Mouse (Mus musculus): ENCODE data around the gene Dcp1a. TPM values are rescaled to one million over a fixed set of nuclear protein-coding genes. Genes with fewer than 3 reads are reported as not detected.
A peak's percentile ranks its signal among the peaks of the same experiment; 100 is the strongest.

Gene Dcp1a
- polyA plus RNA-seq, 1 experiment from 2014 or later, result 37.7 TPM

DNA sequence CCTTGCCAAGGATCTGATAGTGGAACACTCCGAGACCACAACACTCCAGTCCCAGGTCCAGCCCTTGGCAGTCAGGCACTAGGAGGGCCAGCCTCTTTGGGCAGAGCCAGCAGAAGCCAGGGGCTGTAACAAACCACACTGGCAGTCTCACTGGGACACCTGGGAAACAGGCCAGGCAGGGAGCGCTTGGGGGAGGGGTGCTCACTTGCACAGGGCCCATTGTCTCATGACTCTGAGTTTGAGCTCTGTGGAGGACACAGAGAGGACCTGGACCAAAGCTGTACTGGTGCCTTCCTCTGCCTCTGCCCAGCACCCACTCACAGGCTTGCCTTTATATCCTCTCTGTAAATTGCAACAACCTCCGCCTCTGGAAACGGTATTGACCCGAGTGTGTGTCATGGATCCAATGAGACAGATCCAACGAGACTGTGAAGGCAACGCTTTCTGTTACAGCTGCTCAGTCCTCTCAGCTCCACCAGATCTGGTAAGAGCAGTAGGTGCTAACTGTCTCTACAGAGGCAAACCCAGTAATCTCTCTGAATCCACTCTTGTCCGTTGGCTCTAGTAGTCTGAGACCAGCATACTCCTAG lies 68.9 kb downstream of the Dcp1a start, which contains the start of gene Tkt:
Tkt (plus strand) TSS at position 229 of the 590 bp plus-strand sequence.
- Histone ChIP-seq H3K4me1 (ENCODE audit: control insufficient read depth, insufficient read depth, low read length) (peaks cover 14% of the 10 kb centered on the region), H3K9me3 (ENCODE audit: control insufficient read depth, low read length) (no peaks in the 10 kb centered on the region), H3K9ac (ENCODE audit: low read length) (peak within 1 kb of the TSS; percentile 86), H3K4me2 (ENCODE audit: low read depth, severe bottlenecking) (peak within 1 kb of the TSS; percentile 92), H3K27ac (replicated peaks; ENCODE audit: low read depth, low read length) (peak within 1 kb of the TSS; percentile 70), H3K36me3 (ENCODE audit: control insufficient read depth, insufficient read depth, low read length) (no peaks in the 10 kb centered on the region), H3K27me3 (ENCODE audit: control insufficient read depth, insufficient read depth, low read length) (no peaks in the 10 kb centered on the region), H3K4me3 (ENCODE audit: low read depth, low read length) (peak within 1 kb of the TSS; percentile 67)
- ATAC-seq (ENCODE audit: insufficient number of reproducible peaks, low FRiP score, low TSS enrichment, low read depth) (peak; percentile 38; the same call in 1 of the 2 replicates), DNase-seq (ENCODE audit: low spot score) (peak; percentile 61)
- 30% methylated on average over 8 of the region's 8 CpGs for WGBS

DNA sequence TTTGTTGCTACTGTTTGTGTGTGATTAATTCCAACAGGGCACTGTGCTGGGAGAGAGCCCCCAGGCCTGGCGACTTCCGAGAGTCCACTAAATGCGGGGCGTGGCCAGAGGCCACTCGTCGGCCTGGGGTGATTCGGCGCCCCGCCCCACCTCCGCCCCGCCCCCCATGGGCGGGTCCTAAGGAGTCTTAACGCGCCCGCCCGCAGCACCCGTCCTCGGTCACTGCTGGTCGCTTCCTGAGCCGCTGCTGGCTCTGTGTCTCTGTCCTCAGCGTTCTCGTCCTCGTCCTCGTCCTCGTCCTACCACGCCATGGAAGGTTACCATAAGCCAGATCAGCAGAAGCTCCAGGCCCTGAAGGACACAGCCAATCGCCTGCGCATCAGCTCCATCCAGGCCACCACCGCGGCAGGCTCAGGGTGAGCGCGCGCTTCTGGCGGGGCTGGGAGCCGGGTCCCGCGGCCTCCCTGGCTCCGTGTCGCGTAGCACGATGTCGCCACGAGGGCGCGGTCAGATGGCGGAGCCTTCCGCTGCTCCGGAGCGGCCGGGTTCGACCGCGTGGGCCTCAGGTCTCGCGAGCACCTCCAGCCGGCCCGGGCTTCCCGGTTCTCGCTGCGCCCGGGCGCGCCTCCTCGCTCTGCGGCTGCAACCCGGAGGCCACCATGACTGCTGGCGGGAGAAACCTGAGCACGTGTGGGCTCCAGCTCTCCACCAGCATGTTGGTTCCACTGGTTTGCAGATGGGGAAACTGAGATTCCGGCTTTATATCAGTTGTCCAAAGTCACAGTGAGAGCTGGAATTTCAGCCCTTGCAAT lies 69.8 kb downstream of the Dcp1a start:
- Histone ChIP-seq H3K9me3 (ENCODE audit: control insufficient read depth, low read length) (no peaks in the 10 kb centered on the region), H3K4me1 (ENCODE audit: control insufficient read depth, insufficient read depth, low read length) (peaks cover 14% of the 10 kb centered on the region), H3K27ac (replicated peaks; ENCODE audit: low read depth, low read length) (peak overlapping the region; percentile 70), H3K9ac (ENCODE audit: low read length) (peak overlapping the region; percentile 86), H3K27me3 (ENCODE audit: control insufficient read depth, insufficient read depth, low read length) (no peaks in the 10 kb centered on the region), H3K4me2 (ENCODE audit: low read depth, severe bottlenecking) (peak overlapping the region; percentile 92), H3K4me3 (ENCODE audit: low read depth, low read length) (peak overlapping the region; percentile 67), H3K36me3 (ENCODE audit: control insufficient read depth, insufficient read depth, low read length) (peaks cover 2% of the 10 kb centered on the region; the same call in 1 of the 2 replicates)
- under 1% methylated on average over 69 of the region's 69 CpGs for WGBS
- ATAC-seq (ENCODE audit: insufficient number of reproducible peaks, low FRiP score, low TSS enrichment, low read depth), result peak; percentile 91
- peak; percentile 98 for DNase-seq (ENCODE audit: low spot score)

DNA sequence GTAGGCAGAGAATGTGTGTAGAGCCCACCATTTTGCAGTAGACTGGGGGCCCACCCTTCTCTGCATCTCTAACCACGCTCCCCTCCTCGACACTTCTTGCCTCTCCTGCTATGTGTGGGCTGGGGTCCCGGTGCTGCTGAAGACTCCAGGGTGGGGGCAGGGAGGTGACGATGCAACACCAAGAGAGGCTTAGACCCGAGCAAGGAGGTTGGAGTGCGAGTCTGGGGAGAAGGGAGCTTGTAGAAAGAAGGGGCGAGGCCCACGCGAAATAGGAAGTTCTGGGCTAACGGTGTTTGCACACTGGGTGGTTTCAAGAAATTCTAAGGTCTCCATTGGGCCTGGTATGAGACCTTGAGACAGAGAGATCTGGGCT lies 70.4 kb downstream of the Dcp1a start:
- Histone ChIP-seq H3K4me1 (ENCODE audit: control insufficient read depth, insufficient read depth, low read length) (peaks cover 14% of the 10 kb centered on the region), H3K4me3 (ENCODE audit: low read depth, low read length) (peak overlapping the region; percentile 67), H3K36me3 (ENCODE audit: control insufficient read depth, insufficient read depth, low read length) (peaks cover 2% of the 10 kb centered on the region; the same call in 1 of the 2 replicates), H3K4me2 (ENCODE audit: low read depth, severe bottlenecking) (peak overlapping the region; percentile 92), H3K9me3 (ENCODE audit: control insufficient read depth, low read length) (no peaks in the 10 kb centered on the region), H3K27me3 (ENCODE audit: control insufficient read depth, insufficient read depth, low read length) (no peaks in the 10 kb centered on the region), H3K27ac (replicated peaks; ENCODE audit: low read depth, low read length) (peak overlapping the region; percentile 70), H3K9ac (ENCODE audit: low read length) (peak overlapping the region; percentile 86)
- 0 out of 2 replicates have a peak, but pooled peaks have one; percentile 0 for ATAC-seq (ENCODE audit: insufficient number of reproducible peaks, low FRiP score, low TSS enrichment, low read depth)
- WGBS, result 1% methylated on average over 10 of the region's 10 CpGs
- DNase-seq (ENCODE audit: low spot score), result peak; percentile 48

DNA sequence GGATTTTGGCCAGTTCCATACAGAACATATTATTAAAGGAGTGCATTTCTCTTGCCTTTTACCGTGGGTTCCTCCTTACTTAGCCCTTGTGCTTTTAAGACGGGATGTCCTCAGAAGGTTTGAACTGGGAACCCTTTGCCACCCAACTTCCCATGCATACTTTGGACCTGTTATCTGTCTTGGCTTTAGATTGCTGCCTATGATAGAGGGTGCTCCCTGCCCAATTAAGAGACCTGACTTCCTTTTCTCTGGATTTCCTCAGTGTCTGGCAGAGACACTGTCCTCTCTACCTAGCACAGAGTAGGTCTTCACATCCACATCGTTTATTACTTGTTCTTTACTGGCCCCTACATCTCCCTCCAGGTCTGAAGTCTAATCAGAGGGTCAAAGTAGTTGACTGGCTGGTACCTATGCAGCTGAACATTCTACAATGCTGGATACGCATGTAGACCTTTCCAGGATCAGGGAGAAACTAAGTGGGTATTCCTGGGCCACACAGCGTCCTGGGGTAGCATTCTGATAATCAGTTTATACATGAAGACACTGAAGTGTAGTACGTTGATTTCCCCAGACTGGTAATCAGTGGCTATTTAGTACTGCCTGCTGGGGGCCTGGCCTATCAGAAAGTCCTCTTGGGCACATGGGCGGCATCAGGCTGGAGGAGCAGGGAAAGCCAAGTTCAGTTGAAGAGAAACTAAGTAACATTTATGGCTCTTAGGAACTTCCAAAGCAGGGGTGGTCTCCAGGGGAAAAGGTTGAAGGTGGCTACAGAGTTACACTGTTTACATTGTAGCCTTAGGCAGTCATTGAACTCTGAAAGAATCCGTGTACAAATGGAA lies 71.1 kb downstream of the Dcp1a start:
- H3K27me3 ChIP-seq (ENCODE audit: control insufficient read depth, insufficient read depth, low read length), result no peaks in the 10 kb centered on the region
- DNase-seq (ENCODE audit: low spot score) (no peak), ATAC-seq (ENCODE audit: insufficient number of reproducible peaks, low FRiP score, low TSS enrichment, low read depth) (no peak)
- peak overlapping the region; percentile 92 for H3K4me2 ChIP-seq (ENCODE audit: low read depth, severe bottlenecking)
- peak overlapping the region; percentile 86 for H3K9ac ChIP-seq (ENCODE audit: low read length)
- H3K9me3 ChIP-seq (ENCODE audit: control insufficient read depth, low read length), result no peaks in the 10 kb centered on the region
- H3K4me1 ChIP-seq (ENCODE audit: control insufficient read depth, insufficient read depth, low read length), result peaks cover 14% of the 10 kb centered on the region
- H3K27ac ChIP-seq (replicated peaks; ENCODE audit: low read depth, low read length), result no peak overlapping the region
- 37% methylated on average over 8 of the region's 8 CpGs for WGBS
- peaks cover 2% of the 10 kb centered on the region; the same call in 1 of the 2 replicates for H3K36me3 ChIP-seq (ENCODE audit: control insufficient read depth, insufficient read depth, low read length)
- peak overlapping the region; percentile 67 for H3K4me3 ChIP-seq (ENCODE audit: low read depth, low read length)

DNA sequence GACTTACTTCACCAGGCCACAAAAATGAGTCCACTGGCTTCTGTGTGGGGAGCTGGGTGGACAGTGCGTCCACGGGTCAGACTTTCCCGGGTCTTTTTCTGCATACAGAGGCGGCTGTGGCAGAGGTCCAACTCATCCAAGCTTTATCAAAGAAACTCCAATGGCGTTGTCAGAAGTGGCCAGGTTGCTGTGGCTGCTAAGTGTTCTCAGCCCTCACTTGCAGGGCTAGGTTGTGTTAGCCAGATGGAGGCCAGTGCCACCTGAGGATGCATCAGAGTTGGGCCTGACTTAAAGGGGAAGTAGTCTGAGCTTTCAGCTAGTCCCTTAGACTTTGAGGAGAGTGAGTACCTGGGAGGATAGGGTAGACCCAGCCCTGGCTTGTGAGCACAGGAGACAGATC lies 72.2 kb downstream of the Dcp1a start:
- ATAC-seq (ENCODE audit: insufficient number of reproducible peaks, low FRiP score, low TSS enrichment, low read depth) (no peak), DNase-seq (ENCODE audit: low spot score) (no peak)
- Histone ChIP-seq H3K27me3 (ENCODE audit: control insufficient read depth, insufficient read depth, low read length) (no peaks in the 10 kb centered on the region), H3K36me3 (ENCODE audit: control insufficient read depth, insufficient read depth, low read length) (peaks cover 2% of the 10 kb centered on the region; the same call in 1 of the 2 replicates), H3K4me1 (ENCODE audit: control insufficient read depth, insufficient read depth, low read length) (peaks cover 14% of the 10 kb centered on the region), H3K27ac (replicated peaks; ENCODE audit: low read depth, low read length) (no peak overlapping the region), H3K4me3 (ENCODE audit: low read depth, low read length) (no peak overlapping the region), H3K9me3 (ENCODE audit: control insufficient read depth, low read length) (no peaks in the 10 kb centered on the region), H3K4me2 (ENCODE audit: low read depth, severe bottlenecking) (peak overlapping the region; percentile 92; the same call in 1 of the 2 replicates), H3K9ac (ENCODE audit: low read length) (no peak overlapping the region)
- WGBS, result 84% methylated on average over 5 of the region's 5 CpGs

DNA sequence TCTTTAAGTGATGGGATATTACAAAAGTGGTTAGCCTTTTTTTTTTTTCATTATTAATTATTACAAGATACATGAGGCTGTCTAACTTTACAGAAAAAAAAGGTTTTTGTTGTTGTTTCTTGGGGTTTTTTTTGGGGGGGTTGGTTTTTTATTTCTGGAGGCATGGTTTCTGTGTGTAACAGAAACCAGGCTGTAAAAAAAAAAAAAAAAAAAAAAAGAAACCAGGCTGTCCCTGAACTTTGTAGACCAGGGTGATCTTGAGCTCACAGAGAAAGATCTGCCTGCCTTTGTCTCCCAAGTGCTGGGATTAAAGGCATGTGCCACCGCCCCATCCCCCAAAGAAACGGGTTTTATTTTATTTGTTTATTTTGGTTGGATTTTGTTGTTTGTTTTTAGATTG lies 72.6 kb downstream of the Dcp1a start:
- Histone ChIP-seq H3K27ac (replicated peaks; ENCODE audit: low read depth, low read length) (no peak overlapping the region), H3K9me3 (ENCODE audit: control insufficient read depth, low read length) (no peaks in the 10 kb centered on the region), H3K4me1 (ENCODE audit: control insufficient read depth, insufficient read depth, low read length) (peaks cover 14% of the 10 kb centered on the region), H3K27me3 (ENCODE audit: control insufficient read depth, insufficient read depth, low read length) (no peaks in the 10 kb centered on the region), H3K36me3 (ENCODE audit: control insufficient read depth, insufficient read depth, low read length) (peaks cover 2% of the 10 kb centered on the region; the same call in 1 of the 2 replicates), H3K4me3 (ENCODE audit: low read depth, low read length) (no peak overlapping the region), H3K9ac (ENCODE audit: low read length) (no peak overlapping the region), H3K4me2 (ENCODE audit: low read depth, severe bottlenecking) (no peak overlapping the region)
- no peak for DNase-seq (ENCODE audit: low spot score)
- 91% methylated on average over 2 of the region's 2 CpGs for WGBS
- no peak for ATAC-seq (ENCODE audit: insufficient number of reproducible peaks, low FRiP score, low TSS enrichment, low read depth)

DNA sequence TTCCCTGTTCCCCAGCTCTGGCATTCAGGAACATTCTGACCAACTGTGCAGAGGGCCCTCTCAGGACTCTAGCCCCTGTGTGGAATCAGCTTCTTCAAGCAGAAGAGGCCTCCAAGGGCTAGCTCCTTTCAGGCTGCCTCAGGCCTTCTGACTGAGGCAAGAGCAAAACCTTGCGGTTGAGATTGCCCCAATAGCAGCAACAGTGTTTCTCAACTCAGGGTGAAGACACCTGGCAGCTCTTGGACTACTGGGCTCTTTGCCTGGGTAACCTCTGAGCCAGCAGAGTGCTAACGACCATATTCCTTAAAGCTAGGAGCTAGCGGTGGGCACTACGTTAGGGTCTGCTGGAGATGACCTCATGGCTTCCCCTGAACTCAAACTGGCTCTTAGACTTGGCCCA lies 73.8 kb downstream of the Dcp1a start:
- DNase-seq (ENCODE audit: low spot score), result no peak
- H3K4me2 ChIP-seq (ENCODE audit: low read depth, severe bottlenecking), result no peak overlapping the region
- H3K27ac ChIP-seq (replicated peaks; ENCODE audit: low read depth, low read length), result no peak overlapping the region
- WGBS, result 89% methylated on average over 4 of the region's 4 CpGs
- no peaks in the 10 kb centered on the region for H3K27me3 ChIP-seq (ENCODE audit: control insufficient read depth, insufficient read depth, low read length)
- H3K4me3 ChIP-seq (ENCODE audit: low read depth, low read length), result no peak overlapping the region
- peaks cover 8% of the 10 kb centered on the region; the same call in 1 of the 2 replicates for H3K36me3 ChIP-seq (ENCODE audit: control insufficient read depth, insufficient read depth, low read length)
- ATAC-seq (ENCODE audit: insufficient number of reproducible peaks, low FRiP score, low TSS enrichment, low read depth), result no peak
- peaks cover 10% of the 10 kb centered on the region for H3K4me1 ChIP-seq (ENCODE audit: control insufficient read depth, insufficient read depth, low read length)
- H3K9ac ChIP-seq (ENCODE audit: low read length), result no peak overlapping the region
- H3K9me3 ChIP-seq (ENCODE audit: control insufficient read depth, low read length), result no peaks in the 10 kb centered on the region

DNA sequence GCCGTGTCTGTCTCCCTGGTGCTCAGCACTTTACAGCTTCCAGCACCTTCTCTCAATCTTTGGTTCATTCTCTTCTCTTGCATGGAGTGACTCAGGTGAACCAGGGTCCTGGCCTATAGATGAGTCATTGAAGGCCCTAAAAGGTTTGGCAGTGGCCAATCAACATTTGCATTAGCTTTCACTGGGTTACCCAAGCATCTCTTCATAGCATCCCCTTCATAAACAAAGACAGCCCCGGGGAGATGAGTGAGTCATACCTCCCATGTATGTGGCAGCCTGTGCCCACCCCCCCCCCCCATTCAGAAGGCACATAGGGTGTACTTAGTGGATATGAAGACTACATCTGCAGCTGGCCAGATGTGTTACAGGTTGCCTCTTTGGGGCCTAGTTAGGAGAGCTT lies 77.3 kb downstream of the Dcp1a start:
- no peak overlapping the region for H3K27ac ChIP-seq (replicated peaks; ENCODE audit: low read depth, low read length)
- no peak for ATAC-seq (ENCODE audit: insufficient number of reproducible peaks, low FRiP score, low TSS enrichment, low read depth)
- no peak overlapping the region for H3K4me2 ChIP-seq (ENCODE audit: low read depth, severe bottlenecking)
- no peaks in the 10 kb centered on the region for H3K4me1 ChIP-seq (ENCODE audit: control insufficient read depth, insufficient read depth, low read length)
- H3K36me3 ChIP-seq (ENCODE audit: control insufficient read depth, insufficient read depth, low read length), result peaks cover 23% of the 10 kb centered on the region
- no peak overlapping the region for H3K4me3 ChIP-seq (ENCODE audit: low read depth, low read length)
- H3K9me3 ChIP-seq (ENCODE audit: control insufficient read depth, low read length), result no peaks in the 10 kb centered on the region
- no peak overlapping the region for H3K9ac ChIP-seq (ENCODE audit: low read length)
- 92% methylated on average over 2 of the region's 2 CpGs for WGBS
- DNase-seq (ENCODE audit: low spot score), result no peak
- no peaks in the 10 kb centered on the region for H3K27me3 ChIP-seq (ENCODE audit: control insufficient read depth, insufficient read depth, low read length)
